Mouse (Mus musculus) stomach, embryonic 14.5 days (tissue): ENCODE measurements around the gene Klf16. TPM values are rescaled to one million over a fixed set of nuclear protein-coding genes. Genes with fewer than 3 reads are reported as not detected.

Source experiments
- microRNA-seq: library from miRNA; unstranded; fragments of <30 nt; microRNA quantifications from one replicate; pipeline ENCODE4, GENCODE M21; 2016
- polyA plus RNA-seq: library from polyadenylated mRNA; unstranded; fragments of >200 nt; fragmentation: Nextera tagmentation; extraction: Ambion mirVana; gene quantifications from 2 replicates; pipeline ENCODE4 v1.2.1, GENCODE M21; 2014

Gene Klf16
- polyA plus RNA-seq, 1 experiment from 2014 or later = 8.1 TPM

Small RNA genes lying within 50 kb of the gene (microRNA-seq; reads per million reads assigned to microRNA genes)
- gene Mir6912 = not detected

Other genes starting within 250 kb of the Klf16 start
- gene Pcsk4, start 247.8 kb downstream of the Klf16 start, polyA plus RNA-seq = 4.5 and 5.6 TPM in 2 replicates
- 18.0 and 18.5 TPM in 2 replicates for gene Reep6, start 247.4 kb downstream of the Klf16 start, polyA plus RNA-seq
- gene Adamtsl5, start 228.9 kb downstream of the Klf16 start, polyA plus RNA-seq = 13.6 and 13.8 TPM in 2 replicates
- gene Plk5, start 220.9 kb downstream of the Klf16 start, polyA plus RNA-seq = 0.30 and 0.62 TPM in 2 replicates
- gene Mex3d, start 189.7 kb downstream of the Klf16 start, polyA plus RNA-seq = 7.7 and 8.1 TPM in 2 replicates
- gene Mbd3, start 177.8 kb downstream of the Klf16 start, polyA plus RNA-seq = 194 and 200 TPM in 2 replicates
- gene Uqcr11, start 170.5 kb downstream of the Klf16 start, polyA plus RNA-seq = 645 and 784 TPM in 2 replicates
- gene Tcf3, start 143.7 kb downstream of the Klf16 start, polyA plus RNA-seq = 107 and 108 TPM in 2 replicates
- gene Onecut3, start 82.5 kb downstream of the Klf16 start, polyA plus RNA-seq = 0.25 and 0.53 TPM in 2 replicates
- gene Atp8b3, start 38.2 kb downstream of the Klf16 start, polyA plus RNA-seq = 0.11 and 0.25 TPM in 2 replicates
- 22.9 and 24.3 TPM in 2 replicates for gene Rexo1, start 15.8 kb downstream of the Klf16 start, polyA plus RNA-seq
- gene Abhd17a, start 13.0 kb upstream of the Klf16 start, polyA plus RNA-seq = 89.7 and 104 TPM in 2 replicates
- gene Scamp4, start 25.6 kb upstream of the Klf16 start, polyA plus RNA-seq = 95.9 and 106 TPM in 2 replicates
- gene Adat3, start 25.6 kb upstream of the Klf16 start, polyA plus RNA-seq = 7.7 and 7.9 TPM in 2 replicates
- gene Gm49322, start 28.7 kb upstream of the Klf16 start, polyA plus RNA-seq = 1.5 and 2.3 TPM in 2 replicates
- gene Csnk1g2, start 45.5 kb upstream of the Klf16 start, polyA plus RNA-seq = 43.5 and 67.4 TPM in 2 replicates
- 46.3 and 64.2 TPM in 2 replicates for gene Btbd2, start 79.8 kb upstream of the Klf16 start, polyA plus RNA-seq
- 71.3 and 75.5 TPM in 2 replicates for gene Mknk2, start 100.8 kb upstream of the Klf16 start, polyA plus RNA-seq
- 47.9 and 51.1 TPM in 2 replicates for gene Mob3a, start 124.7 kb upstream of the Klf16 start, polyA plus RNA-seq
- 16.7 and 18.4 TPM in 2 replicates for gene Izumo4, start 124.9 kb upstream of the Klf16 start, polyA plus RNA-seq
- gene Ap3d1, start 164.9 kb upstream of the Klf16 start, polyA plus RNA-seq = 81.7 and 85.8 TPM in 2 replicates
- 24.5 and 25.8 TPM in 2 replicates for gene Dot1l, start 177.9 kb upstream of the Klf16 start, polyA plus RNA-seq
- 77.7 and 81.8 TPM in 2 replicates for gene Sf3a2, start 220.9 kb upstream of the Klf16 start, polyA plus RNA-seq
- gene Plekhj1, start 221.3 kb upstream of the Klf16 start, polyA plus RNA-seq = 110 and 116 TPM in 2 replicates
- gene Amh, start 227.9 kb upstream of the Klf16 start, polyA plus RNA-seq = not detected in 2 replicates
- gene Jsrp1, start 236.2 kb upstream of the Klf16 start, polyA plus RNA-seq = 0.45 and 1.4 TPM in 2 replicates
- gene Oaz1, start 249.3 kb upstream of the Klf16 start, polyA plus RNA-seq = 1,724 and 1,898 TPM in 2 replicates